Mouse (Mus musculus): ENCODE measurements around the gene Mrm3.

- TF ChIP-seq POLR2A (IDR thresholded peaks at IDR 0.05; ENCODE audit: low read depth, low read length) (no peak), CTCF (conservative IDR thresholded peaks at IDR 0.05; ENCODE audit: insufficient read depth, insufficient read length, low read depth, low read length) (no peak)
These were observed 8.5 kb downstream of the Mrm3 start for GRCm38 (mm10) chr11:76252036-76252435.
